Mouse (Mus musculus): ENCODE measurements at regions not wholly inside any gene's neighbourhood (a gene's known extent, or its start where the extent isn't known, plus 50 kb on each side); places are given as distances from the start of the nearest gene placed in this dataset.

DNA sequence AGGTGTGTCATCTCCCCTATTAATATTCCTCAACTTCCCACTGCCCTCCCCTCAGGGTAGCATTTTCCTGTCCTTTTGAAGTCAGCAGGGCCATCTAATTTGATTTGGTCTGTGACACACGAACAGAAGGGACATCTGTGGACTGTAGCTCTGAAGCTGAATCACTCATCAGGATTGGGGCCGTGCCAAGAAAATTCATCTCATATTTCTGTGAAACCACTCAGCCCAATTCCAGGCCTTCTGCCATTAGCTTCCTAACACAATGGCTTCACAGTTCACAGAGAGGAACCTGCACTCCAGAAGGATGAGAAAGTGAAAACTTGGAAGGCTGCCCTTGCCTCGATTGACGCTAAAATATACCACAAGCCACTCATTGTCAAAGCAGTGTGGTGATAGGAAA, 86.1 kb downstream of the Abhd5 start:
- H3K27ac ChIP-seq (replicated peaks; ENCODE audit: low read depth, low read length), result no peak overlapping the region
- ATAC-seq (ENCODE audit: insufficient number of reproducible peaks, low FRiP score, low TSS enrichment, low read depth) (no peak), DNase-seq (ENCODE audit: low spot score) (no peak)
- H3K4me2 ChIP-seq (ENCODE audit: low read depth, severe bottlenecking), result no peak overlapping the region
- H3K36me3 ChIP-seq (ENCODE audit: control insufficient read depth, insufficient read depth, low read length), result no peaks in the 10 kb centered on the region
- no peaks in the 10 kb centered on the region for H3K27me3 ChIP-seq (ENCODE audit: control insufficient read depth, insufficient read depth, low read length)
- H3K4me3 ChIP-seq (ENCODE audit: low read depth, low read length), result no peak overlapping the region
- no peaks in the 10 kb centered on the region for H3K4me1 ChIP-seq (ENCODE audit: control insufficient read depth, insufficient read depth, low read length)
- 77% methylated on average over 4 of the region's 4 CpGs for WGBS
- H3K9me3 ChIP-seq (ENCODE audit: control insufficient read depth, low read length), result no peaks in the 10 kb centered on the region
- no peak overlapping the region for H3K9ac ChIP-seq (ENCODE audit: low read length)

DNA sequence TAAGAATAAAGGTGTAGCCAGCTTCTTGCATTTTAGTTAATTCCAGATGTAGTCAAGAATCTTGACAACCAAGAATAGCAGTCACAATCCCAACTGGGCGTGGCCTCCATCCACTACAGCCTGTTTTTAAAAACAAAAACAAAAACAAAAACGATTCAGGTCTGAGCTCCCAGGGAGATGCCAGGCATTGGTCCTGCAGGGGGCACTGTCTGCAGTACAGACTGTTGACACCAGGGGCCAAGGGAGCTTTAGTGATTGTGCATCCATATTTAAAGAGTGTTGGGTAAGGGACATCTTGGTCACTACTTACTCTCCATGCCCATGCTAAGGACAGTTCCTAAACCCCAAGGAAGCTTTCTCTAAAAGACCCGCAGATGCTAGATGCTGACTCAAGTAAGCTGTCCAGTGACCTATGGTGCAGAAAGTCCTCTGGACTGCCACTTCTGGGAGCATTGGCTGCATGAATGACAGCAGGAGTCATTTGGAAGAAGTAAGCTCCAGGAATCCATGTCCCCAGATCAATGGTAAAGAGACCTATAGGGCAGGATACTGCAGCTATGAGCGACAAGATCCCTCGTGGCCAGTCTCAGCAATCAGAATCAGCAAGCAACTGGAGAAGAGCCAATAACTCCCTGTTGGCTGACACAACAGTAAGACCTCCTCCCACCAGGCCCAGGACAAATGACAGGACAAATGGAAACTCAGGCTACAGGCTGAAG, 95.1 kb downstream of the Abhd5 start:
- H3K4me1 ChIP-seq (ENCODE audit: control insufficient read depth, insufficient read depth, low read length), result no peaks in the 10 kb centered on the region
- 79% methylated on average over 5 of the region's 5 CpGs for WGBS
- no peak overlapping the region for H3K27ac ChIP-seq (replicated peaks; ENCODE audit: low read depth, low read length)
- no peaks in the 10 kb centered on the region for H3K9me3 ChIP-seq (ENCODE audit: control insufficient read depth, low read length)
- ATAC-seq (ENCODE audit: insufficient number of reproducible peaks, low FRiP score, low TSS enrichment, low read depth), result no peak
- no peak overlapping the region for H3K4me3 ChIP-seq (ENCODE audit: low read depth, low read length)
- H3K36me3 ChIP-seq (ENCODE audit: control insufficient read depth, insufficient read depth, low read length), result no peaks in the 10 kb centered on the region
- DNase-seq (ENCODE audit: low spot score), result no peak
- H3K9ac ChIP-seq (ENCODE audit: low read length), result no peak overlapping the region
- H3K4me2 ChIP-seq (ENCODE audit: low read depth, severe bottlenecking), result no peak overlapping the region
- H3K27me3 ChIP-seq (ENCODE audit: control insufficient read depth, insufficient read depth, low read length), result no peaks in the 10 kb centered on the region

DNA sequence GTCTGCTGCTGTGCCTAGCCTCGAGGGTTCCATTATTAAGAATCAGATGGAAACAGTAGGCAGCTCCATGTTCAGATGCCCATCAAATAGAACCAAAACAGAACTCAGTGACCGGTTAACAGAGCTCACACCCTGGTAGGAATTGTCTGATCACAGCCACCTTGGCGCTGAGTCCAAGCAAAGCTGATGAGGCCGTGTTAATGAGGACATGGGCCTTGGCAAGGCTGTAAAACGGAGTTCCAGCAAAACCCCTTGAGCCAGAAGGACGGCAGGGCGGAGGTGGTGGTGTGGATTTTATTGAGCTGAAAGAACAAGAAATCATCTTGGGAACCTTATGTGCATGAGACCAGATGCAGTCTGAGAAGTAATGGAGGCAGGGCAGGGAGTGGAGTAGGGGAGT, 96.2 kb downstream of the Abhd5 start:
- Histone ChIP-seq H3K27me3 (ENCODE audit: control insufficient read depth, insufficient read depth, low read length) (no peaks in the 10 kb centered on the region), H3K4me2 (ENCODE audit: low read depth, severe bottlenecking) (no peak overlapping the region), H3K4me3 (ENCODE audit: low read depth, low read length) (no peak overlapping the region), H3K36me3 (ENCODE audit: control insufficient read depth, insufficient read depth, low read length) (no peaks in the 10 kb centered on the region), H3K4me1 (ENCODE audit: control insufficient read depth, insufficient read depth, low read length) (no peaks in the 10 kb centered on the region), H3K9ac (ENCODE audit: low read length) (no peak overlapping the region), H3K9me3 (ENCODE audit: control insufficient read depth, low read length) (no peaks in the 10 kb centered on the region), H3K27ac (replicated peaks; ENCODE audit: low read depth, low read length) (no peak overlapping the region)
- DNase-seq (ENCODE audit: low spot score) (no peak), ATAC-seq (ENCODE audit: insufficient number of reproducible peaks, low FRiP score, low TSS enrichment, low read depth) (no peak)
- 66% methylated on average over 7 of the region's 7 CpGs for WGBS

DNA sequence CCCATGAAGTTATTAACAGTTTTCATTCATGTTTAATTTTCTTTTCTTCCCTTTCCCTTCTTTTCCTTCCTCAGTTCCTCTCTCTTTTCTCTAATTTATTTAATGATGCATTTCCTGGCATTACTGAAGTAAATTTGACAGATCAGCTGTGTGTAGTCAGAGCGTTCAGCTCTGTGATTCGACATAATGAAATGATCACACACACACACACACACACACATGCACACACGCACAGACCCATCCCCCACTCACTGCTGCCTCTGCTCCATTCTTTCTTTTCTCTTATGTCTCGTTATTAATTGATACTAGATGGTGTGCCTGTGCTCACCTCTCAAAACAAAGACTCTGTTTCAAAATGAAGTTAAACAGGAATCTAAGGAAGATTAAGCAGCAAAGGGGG, 96.9 kb downstream of the Abhd5 start:
- no peak for DNase-seq (ENCODE audit: low spot score)
- Histone ChIP-seq H3K36me3 (ENCODE audit: control insufficient read depth, insufficient read depth, low read length) (no peaks in the 10 kb centered on the region), H3K9me3 (ENCODE audit: control insufficient read depth, low read length) (no peaks in the 10 kb centered on the region), H3K27ac (replicated peaks; ENCODE audit: low read depth, low read length) (no peak overlapping the region), H3K4me2 (ENCODE audit: low read depth, severe bottlenecking) (no peak overlapping the region), H3K4me3 (ENCODE audit: low read depth, low read length) (no peak overlapping the region), H3K4me1 (ENCODE audit: control insufficient read depth, insufficient read depth, low read length) (no peaks in the 10 kb centered on the region), H3K9ac (ENCODE audit: low read length) (no peak overlapping the region), H3K27me3 (ENCODE audit: control insufficient read depth, insufficient read depth, low read length) (no peaks in the 10 kb centered on the region)
- WGBS, result 73% methylated on average over 4 of the region's 4 CpGs
- ATAC-seq (ENCODE audit: insufficient number of reproducible peaks, low FRiP score, low TSS enrichment, low read depth), result no peak

DNA sequence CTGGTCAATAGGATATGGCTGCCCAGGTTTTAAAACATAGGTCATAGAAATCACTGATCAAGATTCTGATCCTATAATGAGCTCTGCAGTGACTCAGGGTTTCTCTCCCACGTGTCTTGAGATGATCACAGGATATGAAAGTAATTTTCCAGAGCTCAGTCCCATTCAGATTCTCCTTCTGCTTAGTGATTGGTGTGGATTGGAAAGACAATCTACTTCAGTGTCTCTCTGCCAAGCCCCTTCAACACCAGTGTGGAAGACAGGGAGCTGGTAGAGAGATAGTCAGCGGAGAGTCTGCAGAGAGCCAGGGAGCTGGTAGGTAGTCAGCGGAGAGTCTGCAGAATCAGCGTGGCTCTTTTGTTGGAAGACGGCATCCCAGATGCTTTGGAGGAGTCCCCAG, 99.1 kb downstream of the Abhd5 start:
- no peaks in the 10 kb centered on the region for H3K9me3 ChIP-seq (ENCODE audit: control insufficient read depth, low read length)
- H3K4me2 ChIP-seq (ENCODE audit: low read depth, severe bottlenecking), result no peak overlapping the region
- DNase-seq (ENCODE audit: low spot score), result no peak
- H3K9ac ChIP-seq (ENCODE audit: low read length), result no peak overlapping the region
- no peaks in the 10 kb centered on the region for H3K4me1 ChIP-seq (ENCODE audit: control insufficient read depth, insufficient read depth, low read length)
- H3K27me3 ChIP-seq (ENCODE audit: control insufficient read depth, insufficient read depth, low read length), result no peaks in the 10 kb centered on the region
- H3K36me3 ChIP-seq (ENCODE audit: control insufficient read depth, insufficient read depth, low read length), result no peaks in the 10 kb centered on the region
- 86% methylated on average over 5 of the region's 5 CpGs for WGBS
- no peak overlapping the region for H3K27ac ChIP-seq (replicated peaks; ENCODE audit: low read depth, low read length)
- no peak overlapping the region for H3K4me3 ChIP-seq (ENCODE audit: low read depth, low read length)
- ATAC-seq (ENCODE audit: insufficient number of reproducible peaks, low FRiP score, low TSS enrichment, low read depth), result no peak

DNA sequence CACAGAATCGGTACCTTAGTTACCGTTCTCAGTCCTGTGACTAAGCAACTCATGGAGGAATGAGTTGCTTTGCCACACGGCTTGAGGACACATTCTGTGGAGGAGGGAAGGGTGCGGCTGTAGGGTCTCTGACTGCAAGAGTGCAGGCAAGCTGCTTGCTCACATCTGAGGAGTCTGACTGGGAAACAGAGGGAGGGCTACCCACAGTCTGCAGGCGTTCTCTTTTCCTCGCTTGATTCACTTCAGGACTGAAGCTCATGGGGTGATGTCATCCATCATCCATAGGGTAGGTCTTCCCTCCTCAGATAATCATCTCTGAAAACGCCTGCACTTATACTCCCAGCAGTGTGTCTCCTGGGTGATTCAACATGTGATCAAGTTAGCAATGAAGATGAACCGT, 103.9 kb downstream of the Abhd5 start:
- no peak overlapping the region for H3K4me2 ChIP-seq (ENCODE audit: low read depth, severe bottlenecking)
- ATAC-seq (ENCODE audit: insufficient number of reproducible peaks, low FRiP score, low TSS enrichment, low read depth) (no peak), DNase-seq (ENCODE audit: low spot score) (no peak)
- H3K9ac ChIP-seq (ENCODE audit: low read length), result no peak overlapping the region
- no peak overlapping the region for H3K4me3 ChIP-seq (ENCODE audit: low read depth, low read length)
- WGBS, result 80% methylated on average over 8 of the region's 8 CpGs
- no peaks in the 10 kb centered on the region for H3K27me3 ChIP-seq (ENCODE audit: control insufficient read depth, insufficient read depth, low read length)
- no peaks in the 10 kb centered on the region for H3K4me1 ChIP-seq (ENCODE audit: control insufficient read depth, insufficient read depth, low read length)
- H3K36me3 ChIP-seq (ENCODE audit: control insufficient read depth, insufficient read depth, low read length), result no peaks in the 10 kb centered on the region
- no peak overlapping the region for H3K27ac ChIP-seq (replicated peaks; ENCODE audit: low read depth, low read length)
- no peaks in the 10 kb centered on the region for H3K9me3 ChIP-seq (ENCODE audit: control insufficient read depth, low read length)

DNA sequence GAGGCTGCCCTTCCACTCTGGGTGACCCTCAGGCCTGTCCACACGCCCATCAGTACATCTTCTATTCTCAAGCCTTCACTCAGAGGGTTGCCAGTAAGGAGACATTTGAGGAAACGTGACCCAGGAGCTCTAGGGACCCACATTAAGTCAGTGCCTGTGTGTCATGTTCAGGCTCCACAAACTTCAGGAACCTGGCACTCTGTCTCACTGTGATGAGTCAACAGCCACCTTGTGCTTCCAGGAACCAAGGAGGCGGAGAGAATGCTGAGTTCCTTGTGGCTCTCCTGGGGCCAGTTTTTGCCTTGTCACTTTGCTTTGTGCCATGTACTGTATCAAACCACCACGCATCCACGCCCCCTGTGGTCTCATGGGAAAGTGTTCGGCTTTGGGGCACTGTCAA, 104.4 kb downstream of the Abhd5 start:
- Histone ChIP-seq H3K27ac (replicated peaks; ENCODE audit: low read depth, low read length) (no peak overlapping the region), H3K4me3 (ENCODE audit: low read depth, low read length) (no peak overlapping the region), H3K4me2 (ENCODE audit: low read depth, severe bottlenecking) (no peak overlapping the region), H3K4me1 (ENCODE audit: control insufficient read depth, insufficient read depth, low read length) (no peaks in the 10 kb centered on the region), H3K27me3 (ENCODE audit: control insufficient read depth, insufficient read depth, low read length) (no peaks in the 10 kb centered on the region), H3K36me3 (ENCODE audit: control insufficient read depth, insufficient read depth, low read length) (no peaks in the 10 kb centered on the region), H3K9ac (ENCODE audit: low read length) (no peak overlapping the region), H3K9me3 (ENCODE audit: control insufficient read depth, low read length) (no peaks in the 10 kb centered on the region)
- WGBS, result 72% methylated on average over 6 of the region's 6 CpGs
- DNase-seq (ENCODE audit: low spot score), result no peak
- ATAC-seq (ENCODE audit: insufficient number of reproducible peaks, low FRiP score, low TSS enrichment, low read depth), result no peak

DNA sequence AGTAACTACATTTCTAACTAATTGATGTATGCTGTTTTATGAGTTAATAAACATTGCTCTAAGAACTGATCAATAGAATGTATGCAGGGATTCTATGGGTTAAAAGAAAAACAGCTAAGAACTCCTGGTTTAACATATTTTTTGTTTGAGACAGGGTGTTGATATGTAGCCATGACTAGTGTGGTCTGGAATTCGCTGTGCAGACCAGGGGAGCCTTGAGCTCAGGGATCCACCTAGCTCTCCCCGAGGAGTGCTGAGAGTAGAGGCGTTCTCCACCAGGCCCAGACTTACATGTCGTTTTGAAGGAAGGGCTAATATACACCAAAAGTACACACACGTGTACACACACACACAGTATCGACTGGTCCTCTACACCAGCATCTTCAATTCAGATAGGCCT, 108.1 kb downstream of the Abhd5 start:
- DNase-seq (ENCODE audit: low spot score), result no peak
- Histone ChIP-seq H3K36me3 (ENCODE audit: control insufficient read depth, insufficient read depth, low read length) (no peaks in the 10 kb centered on the region), H3K4me2 (ENCODE audit: low read depth, severe bottlenecking) (no peak overlapping the region), H3K4me1 (ENCODE audit: control insufficient read depth, insufficient read depth, low read length) (no peaks in the 10 kb centered on the region), H3K27me3 (ENCODE audit: control insufficient read depth, insufficient read depth, low read length) (no peaks in the 10 kb centered on the region), H3K27ac (replicated peaks; ENCODE audit: low read depth, low read length) (no peak overlapping the region), H3K9ac (ENCODE audit: low read length) (no peak overlapping the region), H3K4me3 (ENCODE audit: low read depth, low read length) (no peak overlapping the region), H3K9me3 (ENCODE audit: control insufficient read depth, low read length) (no peaks in the 10 kb centered on the region)
- 82% methylated on average over 6 of the region's 6 CpGs for WGBS
- no peak for ATAC-seq (ENCODE audit: insufficient number of reproducible peaks, low FRiP score, low TSS enrichment, low read depth)

DNA sequence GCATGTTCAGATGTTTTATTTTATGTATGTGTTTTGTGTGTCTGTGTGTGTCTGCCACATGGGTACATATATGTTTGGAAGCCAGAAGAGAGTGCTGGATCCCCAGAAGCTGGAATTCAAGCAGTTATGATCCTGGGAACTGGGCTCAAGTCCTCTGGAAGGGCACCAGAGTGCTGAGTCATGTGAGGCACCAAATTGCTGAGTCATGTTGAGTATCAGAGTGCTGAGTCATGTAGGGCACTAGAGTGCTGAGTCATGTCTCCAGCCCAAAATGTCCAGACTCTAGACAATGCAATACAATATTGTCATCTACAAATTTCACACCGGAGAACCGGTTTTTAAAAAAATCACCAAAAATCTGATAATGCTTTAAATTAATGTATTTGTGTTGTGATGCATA, 120.1 kb downstream of the Abhd5 start:
- DNase-seq (ENCODE audit: low spot score), result no peak
- no peak overlapping the region for H3K9ac ChIP-seq (ENCODE audit: low read length)
- no peak overlapping the region for H3K27ac ChIP-seq (replicated peaks; ENCODE audit: low read depth, low read length)
- H3K36me3 ChIP-seq (ENCODE audit: control insufficient read depth, insufficient read depth, low read length), result no peaks in the 10 kb centered on the region
- no peaks in the 10 kb centered on the region for H3K9me3 ChIP-seq (ENCODE audit: control insufficient read depth, low read length)
- 93% methylated on average over 2 of the region's 2 CpGs for WGBS
- H3K27me3 ChIP-seq (ENCODE audit: control insufficient read depth, insufficient read depth, low read length), result no peaks in the 10 kb centered on the region
- ATAC-seq (ENCODE audit: insufficient number of reproducible peaks, low FRiP score, low TSS enrichment, low read depth), result no peak
- no peak overlapping the region for H3K4me3 ChIP-seq (ENCODE audit: low read depth, low read length)
- no peak overlapping the region for H3K4me2 ChIP-seq (ENCODE audit: low read depth, severe bottlenecking)
- no peaks in the 10 kb centered on the region for H3K4me1 ChIP-seq (ENCODE audit: control insufficient read depth, insufficient read depth, low read length)
